Mouse (Mus musculus) liver, adult 10 weeks (tissue): ENCODE data around the gene Atg16l2. TPM values are rescaled to one million over a fixed set of nuclear protein-coding genes. Genes with fewer than 3 reads are reported as not detected.

Experiments
- polyA plus RNA-seq: library from polyadenylated mRNA; stranded (reverse); fragments of 350-450 nt; fragmentation: Illumina TruSeq; extraction: RNeasy Lipid Tissue Mini Kit (QIAGEN cat#74804); gene quantifications from one replicate; pipeline ENCODE4 v1.2.3, GENCODE M21; 2014; ENCODE audit warnings: low read depth, low replicate concordance

The Atg16l2 gene
- 1.8 TPM for polyA plus RNA-seq

DNA sequence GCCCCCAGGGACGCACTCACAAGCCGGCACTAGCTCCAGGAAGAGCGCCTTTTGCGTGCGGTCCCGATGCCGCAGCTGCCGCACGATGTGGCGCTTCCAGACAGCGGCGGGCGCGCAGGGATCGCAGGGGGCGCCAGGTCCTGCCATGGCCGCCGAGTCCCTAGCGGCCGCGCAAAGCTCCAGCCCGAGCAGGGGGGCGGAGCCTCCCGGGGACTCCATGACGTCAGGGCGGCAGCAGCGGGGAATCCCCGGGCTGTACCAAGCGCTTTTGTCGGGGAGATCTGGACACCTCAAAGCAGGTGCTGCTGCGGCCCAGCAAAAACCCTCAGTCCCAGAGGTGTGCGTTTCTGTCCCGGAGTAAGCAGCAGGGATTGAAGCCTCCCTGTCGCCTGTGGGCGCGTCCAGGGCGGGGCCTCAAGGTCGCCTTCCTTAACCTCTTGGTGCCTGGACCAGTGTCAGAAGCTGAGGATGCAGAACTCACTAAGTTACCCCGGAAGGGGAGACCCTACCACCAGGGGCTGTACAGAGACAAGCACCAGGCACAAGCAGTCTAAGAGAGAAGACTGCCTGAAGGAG is at the start of gene Atg16l2:
Gene Atg16l2, minus strand, starts transcription at position 371 of the 576 bp plus-strand sequence.

DNA sequence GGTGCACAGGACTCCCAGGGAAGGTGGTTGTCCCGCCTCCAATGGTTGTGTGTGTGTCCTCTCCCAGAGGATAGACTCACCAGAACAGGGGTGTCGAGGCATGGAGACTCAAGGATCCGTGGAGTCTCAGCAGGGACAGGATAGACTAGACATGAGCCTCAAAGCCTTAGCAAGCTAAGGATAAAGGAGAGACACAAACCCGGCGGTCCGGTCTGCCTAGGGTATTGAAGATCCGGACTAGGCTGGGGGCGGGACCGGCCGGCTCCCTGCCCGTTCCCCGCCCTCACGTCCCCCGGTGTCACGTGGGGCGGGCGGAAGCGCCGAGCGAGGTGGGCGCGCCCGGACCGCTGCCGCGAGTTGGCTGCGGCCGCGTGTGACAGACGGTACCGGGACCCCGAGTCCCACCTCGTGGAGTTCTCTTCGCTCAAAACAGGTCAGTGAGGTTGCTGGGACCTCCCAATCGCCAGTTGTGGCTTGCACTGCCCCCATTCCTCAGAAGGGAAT is 45.8 kb upstream of the Atg16l2 start, which contains the start of gene Arap1:
Gene Arap1, plus strand, starts transcription at position 301 of the 504 bp plus-strand sequence.

DNA sequence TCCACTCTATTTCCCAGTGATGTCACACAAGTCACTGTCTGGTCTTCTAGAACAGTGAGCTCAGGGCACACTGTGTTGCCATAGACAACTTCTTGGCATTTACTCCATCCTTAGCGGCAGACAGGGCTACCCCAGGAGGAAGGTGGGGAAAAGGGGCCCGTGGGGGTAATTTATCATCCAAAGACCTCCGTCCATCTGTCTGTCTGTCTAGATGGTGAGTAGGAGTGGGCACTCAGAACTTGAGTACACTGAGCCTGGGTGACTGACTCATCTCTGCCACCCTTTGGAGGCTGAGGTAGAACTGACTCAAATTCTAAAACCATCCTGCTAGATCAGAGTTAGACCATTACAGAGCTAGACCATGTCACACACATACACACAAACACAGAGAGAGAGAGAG is 15.0 kb upstream of the Atg16l2 start, which contains the start of gene Stard10:
Gene Stard10, plus strand, starts transcription at position 73 of the 400 bp plus-strand sequence.

Other genes starting within 250 kb of the Atg16l2 start
- 21.1 TPM for gene Fchsd2, start 209.4 kb downstream of the Atg16l2 start, polyA plus RNA-seq
- 148 TPM for gene Stard10, start 14.8 kb upstream of the Atg16l2 start, polyA plus RNA-seq
- gene Arap1, start 45.8 kb upstream of the Atg16l2 start, polyA plus RNA-seq = 4.9 TPM
- gene Gm45837, start 108.6 kb upstream of the Atg16l2 start, polyA plus RNA-seq = not detected
- gene Pde2a, start 119.4 kb upstream of the Atg16l2 start, polyA plus RNA-seq = 1.9 TPM